Mouse (Mus musculus): ENCODE data around the gene Prkab2. TPM values are rescaled to one million over a fixed set of nuclear protein-coding genes. Genes with fewer than 3 reads are reported as not detected.

Prkab2 gene
- polyA plus RNA-seq, 1 experiment from 2014 or later, result 12.6 TPM

- H3K36me3 ChIP-seq (replicated peaks), result no peaks in the 10 kb centered on the region
Observed at GRCm38 (mm10) chr3:97681321-97682158, 23.5 kb downstream of the Prkab2 start.

DNA sequence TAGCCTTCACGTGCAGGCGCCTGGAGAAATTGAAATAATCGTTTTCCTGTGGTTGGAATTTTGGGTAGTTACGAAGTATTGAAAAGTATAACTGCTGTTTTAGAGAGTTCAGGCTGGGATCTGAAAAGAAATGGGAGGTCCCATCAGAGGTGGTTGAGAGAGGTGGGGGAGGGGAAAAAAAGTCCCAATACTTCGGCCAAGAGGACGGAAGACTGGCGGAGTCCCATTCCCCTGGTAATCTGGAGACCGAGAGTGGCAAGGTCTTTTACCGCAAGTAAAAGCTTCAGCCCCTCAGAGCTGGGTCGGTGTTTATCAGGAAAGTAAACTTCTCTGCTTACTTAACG lies 24.1 kb downstream of the Prkab2 start:
- Histone ChIP-seq H3K4me3 (peak overlapping the region; percentile 38), H3K27ac (no peak overlapping the region), H3K36me3 (replicated peaks) (no peaks in the 10 kb centered on the region), H3K9ac (no peak overlapping the region), H3K4me1 (peaks cover 18% of the 10 kb centered on the region; the same call in 1 of the 2 replicates), H3K4me2 (peak overlapping the region; percentile 63), H3K27me3 (replicated peaks) (peaks cover 22% of the 10 kb centered on the region), H3K9me3 (no peaks in the 10 kb centered on the region)
- 1% methylated on average over 11 of the region's 11 CpGs for WGBS
- no peak for ATAC-seq (replicated peaks)

More at GRCm38 (mm10) chr3:97681321-97682158, 23.5 kb downstream of the Prkab2 start:
- Histone ChIP-seq H3K27me3 (replicated peaks) (peaks cover 22% of the 10 kb centered on the region), H3K27ac (no peak overlapping the region), H3K9ac (peak overlapping the region; percentile 39), H3K9me3 (no peaks in the 10 kb centered on the region), H3K4me2 (peak overlapping the region; percentile 63), H3K4me1 (peaks cover 18% of the 10 kb centered on the region; the same call in 1 of the 2 replicates), H3K4me3 (peak overlapping the region; percentile 38)
- ATAC-seq (replicated peaks), result peak; percentile 71
- 1% methylated on average over 33 of the region's 33 CpGs for WGBS

- Histone ChIP-seq H3K9ac (no peak overlapping the region), H3K4me3 (0 out of 2 replicates have a peak overlapping the region, but pooled peaks have one; percentile 38), H3K27ac (no peak overlapping the region), H3K4me2 (peak overlapping the region; percentile 63; the same call in 1 of the 2 replicates), H3K9me3 (no peaks in the 10 kb centered on the region), H3K36me3 (replicated peaks) (no peaks in the 10 kb centered on the region), H3K4me1 (peaks cover 18% of the 10 kb centered on the region; the same call in 1 of the 2 replicates), H3K27me3 (replicated peaks) (peaks cover 22% of the 10 kb centered on the region)
- WGBS, result 28% methylated on average over 5 of the region's 5 CpGs
- ATAC-seq (replicated peaks), result no peak
Observed at GRCm38 (mm10) chr3:97682576-97682975, 24.6 kb downstream of the Prkab2 start.

DNA sequence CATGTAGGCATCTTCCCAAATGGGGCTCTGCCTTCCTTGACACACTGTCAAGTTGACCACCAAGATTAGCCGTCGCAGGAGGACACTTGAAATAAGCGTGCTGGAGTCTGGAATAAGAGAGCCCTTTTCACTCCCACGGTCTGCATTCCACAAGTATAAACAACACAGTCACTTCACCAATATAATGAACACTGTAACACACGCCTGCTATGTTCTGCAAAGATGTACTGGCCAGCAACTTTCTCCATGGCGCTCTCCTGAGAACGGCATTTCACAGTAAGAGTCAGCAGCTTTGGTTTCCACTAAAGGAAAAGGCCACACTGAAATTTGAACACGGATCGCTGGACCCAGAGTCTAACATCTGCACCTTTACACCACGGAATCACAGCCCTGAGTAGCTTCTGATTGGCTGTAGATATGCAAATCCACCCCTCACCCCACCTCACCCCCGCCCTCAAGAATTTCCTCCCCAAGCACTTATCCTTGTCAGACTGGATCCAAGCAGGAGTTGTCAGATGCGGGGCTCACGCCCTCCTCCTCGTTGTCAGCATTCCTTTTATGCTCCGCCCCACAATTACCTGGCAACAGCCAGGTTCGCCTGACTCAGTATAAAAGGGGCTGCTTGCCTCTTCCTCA lies 25.7 kb downstream of the Prkab2 start:
- Histone ChIP-seq H3K4me3 (no peak overlapping the region), H3K36me3 (replicated peaks) (no peaks in the 10 kb centered on the region), H3K27me3 (replicated peaks) (peaks cover 22% of the 10 kb centered on the region), H3K9me3 (no peaks in the 10 kb centered on the region), H3K4me1 (peaks cover 18% of the 10 kb centered on the region; the same call in 1 of the 2 replicates), H3K9ac (no peak overlapping the region), H3K27ac (no peak overlapping the region), H3K4me2 (peak overlapping the region; percentile 9)
- 8% methylated on average over 16 of the region's 16 CpGs for WGBS
- ATAC-seq (replicated peaks), result no peak

DNA sequence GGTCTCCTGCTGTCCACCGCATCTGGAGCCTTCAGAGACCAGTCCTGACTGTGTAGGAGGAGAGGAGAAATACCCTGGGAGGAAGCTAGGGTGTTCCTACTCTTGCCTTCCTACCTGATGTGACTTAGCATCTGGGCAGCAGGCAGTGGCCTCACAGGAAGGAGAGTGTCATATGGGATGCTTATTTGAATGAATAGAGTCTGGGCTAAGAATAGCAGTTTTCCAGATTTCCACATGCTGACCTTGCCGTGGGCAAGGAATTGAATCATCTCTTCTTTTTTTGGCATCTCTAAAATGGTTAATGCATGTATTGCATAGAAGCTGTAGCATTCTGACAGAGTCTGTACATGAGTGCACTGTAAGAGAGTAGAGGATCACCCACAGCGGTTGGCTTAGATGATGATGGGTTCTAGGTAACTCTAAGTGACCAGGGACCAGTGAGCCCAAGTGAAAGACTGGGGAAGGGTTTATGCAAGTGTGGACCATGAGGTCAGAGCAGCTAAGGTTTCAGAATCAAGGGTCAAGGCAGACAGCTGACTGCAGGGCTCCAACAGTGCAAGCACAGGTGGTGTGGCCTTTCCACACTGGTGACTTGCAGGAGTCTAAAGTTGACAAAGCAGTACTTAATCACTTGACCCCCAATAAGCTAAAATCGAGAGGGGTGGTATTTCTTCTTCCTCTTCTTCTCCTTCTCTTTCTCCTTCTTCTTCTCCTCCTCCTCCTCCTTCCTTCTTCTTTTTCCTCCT lies 28.6 kb downstream of the Prkab2 start:
- 76% methylated on average over 4 of the region's 4 CpGs for WGBS
- Histone ChIP-seq H3K27me3 (replicated peaks) (peaks cover 22% of the 10 kb centered on the region), H3K27ac (no peak overlapping the region), H3K9ac (no peak overlapping the region), H3K4me1 (peaks cover 9% of the 10 kb centered on the region; the same call in 1 of the 2 replicates), H3K4me3 (no peak overlapping the region), H3K4me2 (no peak overlapping the region), H3K9me3 (no peaks in the 10 kb centered on the region), H3K36me3 (replicated peaks) (peaks cover 8% of the 10 kb centered on the region; the same call in 1 of the 2 replicates)
- ATAC-seq (replicated peaks), result no peak

GRCm38 (mm10) chr3:97689289-97689688 lies 31.3 kb downstream of the Prkab2 start:
- H3K4me3 ChIP-seq, result no peak overlapping the region
- 80% methylated on average over 2 of the region's 2 CpGs for WGBS

GRCm38 (mm10) chr3:97690590-97690989 lies 32.6 kb downstream of the Prkab2 start:
- Histone ChIP-seq H3K27ac (no peak overlapping the region), H3K4me1 (no peaks in the 10 kb centered on the region), H3K36me3 (replicated peaks) (peaks cover 14% of the 10 kb centered on the region; the same call in 1 of the 2 replicates), H3K9ac (no peak overlapping the region), H3K9me3 (no peaks in the 10 kb centered on the region), H3K4me2 (no peak overlapping the region), H3K4me3 (no peak overlapping the region), H3K27me3 (replicated peaks) (no peaks in the 10 kb centered on the region)
- no peak; the same call in 1 of the 2 replicates for ATAC-seq (replicated peaks)
- WGBS, result 64% methylated on average over 7 of the region's 7 CpGs

More at GRCm38 (mm10) chr3:97689289-97689688, 31.3 kb downstream of the Prkab2 start:
- no peaks in the 10 kb centered on the region for H3K9me3 ChIP-seq
- H3K27me3 ChIP-seq (replicated peaks), result peaks cover 4% of the 10 kb centered on the region; the same call in 1 of the 2 replicates
- no peak overlapping the region for H3K4me2 ChIP-seq
- peaks cover 10% of the 10 kb centered on the region; the same call in 1 of the 2 replicates for H3K36me3 ChIP-seq (replicated peaks)
- no peak overlapping the region for H3K27ac ChIP-seq
- ATAC-seq (replicated peaks), result no peak
- no peaks in the 10 kb centered on the region for H3K4me1 ChIP-seq
- no peak overlapping the region for H3K9ac ChIP-seq

DNA sequence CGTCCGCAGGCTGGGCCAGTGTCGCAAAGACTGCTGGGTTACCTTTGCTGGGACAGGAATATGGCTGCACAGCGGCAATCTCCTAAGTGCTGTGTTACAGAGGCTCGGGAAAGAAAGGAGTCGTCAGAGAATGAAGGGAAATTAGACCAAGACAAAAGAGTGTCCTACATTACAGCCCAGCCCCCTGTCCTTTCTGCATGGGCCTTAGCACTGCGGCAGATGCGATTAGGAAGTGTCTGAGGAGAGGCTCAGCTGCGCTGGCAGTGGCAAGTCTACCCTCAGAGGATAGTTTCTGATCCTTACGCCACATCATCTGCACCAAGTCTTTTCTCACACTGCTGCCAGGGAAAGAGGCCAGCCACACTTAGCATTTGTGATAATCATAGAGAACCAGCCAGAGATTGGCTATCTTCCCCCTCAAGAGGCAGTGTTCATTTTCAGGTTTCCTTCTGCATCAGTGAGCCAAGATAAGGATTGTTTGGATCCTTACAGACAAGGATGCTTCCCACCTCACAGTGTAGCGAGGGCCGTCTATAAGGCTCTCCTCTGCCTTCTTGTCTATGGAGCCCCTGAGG lies 33.5 kb downstream of the Prkab2 start:
- no peak for ATAC-seq (replicated peaks)
- peaks cover 14% of the 10 kb centered on the region; the same call in 1 of the 2 replicates for H3K36me3 ChIP-seq (replicated peaks)

DNA sequence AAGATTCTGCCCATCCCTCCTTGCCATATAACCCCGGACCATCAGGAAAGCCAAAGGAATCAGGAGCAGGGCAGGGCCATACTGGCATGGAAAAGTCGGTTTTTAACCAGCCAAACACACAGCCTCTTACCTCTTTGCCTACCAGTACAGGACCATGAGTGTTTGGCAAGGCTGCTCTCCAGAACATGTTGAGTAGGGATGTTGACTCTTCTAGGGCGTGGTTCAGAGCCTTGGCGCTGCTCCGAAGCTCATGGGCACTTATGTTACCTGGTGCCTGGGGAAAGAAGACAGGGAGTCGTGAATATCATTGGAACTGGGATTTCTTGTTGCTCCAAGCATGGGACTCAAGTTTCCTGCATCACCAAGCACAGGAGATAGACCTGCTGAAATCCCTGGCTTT lies 35.8 kb downstream of the Prkab2 start:
- Histone ChIP-seq H3K27me3 (replicated peaks) (no peaks in the 10 kb centered on the region), H3K4me2 (no peak overlapping the region), H3K4me3 (no peak overlapping the region), H3K9ac (no peak overlapping the region), H3K4me1 (no peaks in the 10 kb centered on the region), H3K36me3 (replicated peaks) (peaks cover 14% of the 10 kb centered on the region; the same call in 1 of the 2 replicates), H3K27ac (no peak overlapping the region), H3K9me3 (no peaks in the 10 kb centered on the region)
- 88% methylated on average over 6 of the region's 6 CpGs for WGBS
- no peak for ATAC-seq (replicated peaks)

More for the DNA sequence above, 33.5 kb downstream of the Prkab2 start:
- no peak overlapping the region for H3K4me3 ChIP-seq
- H3K27ac ChIP-seq, result no peak overlapping the region
- no peaks in the 10 kb centered on the region for H3K9me3 ChIP-seq
- H3K4me1 ChIP-seq, result no peaks in the 10 kb centered on the region
- WGBS, result 57% methylated on average over 12 of the region's 12 CpGs
- H3K4me2 ChIP-seq, result no peak overlapping the region
- no peak overlapping the region for H3K9ac ChIP-seq
- no peaks in the 10 kb centered on the region for H3K27me3 ChIP-seq (replicated peaks)

DNA sequence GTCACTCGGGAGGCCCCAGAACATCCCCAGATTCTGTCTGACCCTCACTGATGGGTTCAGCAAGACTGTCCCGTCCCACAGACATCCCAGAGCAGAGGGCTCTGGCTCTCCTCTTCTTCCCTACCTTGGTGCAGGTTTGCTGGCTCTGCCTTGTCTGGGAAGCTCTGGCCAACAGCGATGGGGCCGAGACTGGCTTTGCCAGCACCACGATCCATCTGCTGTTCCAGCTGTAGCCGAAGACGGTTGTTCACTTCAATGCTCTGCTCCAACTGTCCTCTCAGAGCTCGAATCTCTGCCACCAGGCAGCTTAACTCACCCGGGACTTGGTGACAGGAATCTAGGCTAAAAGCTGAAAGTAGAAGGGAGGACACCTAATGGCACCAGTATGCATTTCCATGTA lies 38.9 kb downstream of the Prkab2 start:
- 88% methylated on average over 9 of the region's 9 CpGs for WGBS
- no peaks in the 10 kb centered on the region for H3K4me1 ChIP-seq
- H3K36me3 ChIP-seq (replicated peaks), result peaks cover 12% of the 10 kb centered on the region; the same call in 1 of the 2 replicates
- no peak overlapping the region for H3K27ac ChIP-seq
- H3K4me3 ChIP-seq, result no peak overlapping the region
- no peak overlapping the region for H3K9ac ChIP-seq
- no peak for ATAC-seq (replicated peaks)
- H3K27me3 ChIP-seq (replicated peaks), result no peaks in the 10 kb centered on the region
- no peak overlapping the region for H3K4me2 ChIP-seq
- no peaks in the 10 kb centered on the region for H3K9me3 ChIP-seq

DNA sequence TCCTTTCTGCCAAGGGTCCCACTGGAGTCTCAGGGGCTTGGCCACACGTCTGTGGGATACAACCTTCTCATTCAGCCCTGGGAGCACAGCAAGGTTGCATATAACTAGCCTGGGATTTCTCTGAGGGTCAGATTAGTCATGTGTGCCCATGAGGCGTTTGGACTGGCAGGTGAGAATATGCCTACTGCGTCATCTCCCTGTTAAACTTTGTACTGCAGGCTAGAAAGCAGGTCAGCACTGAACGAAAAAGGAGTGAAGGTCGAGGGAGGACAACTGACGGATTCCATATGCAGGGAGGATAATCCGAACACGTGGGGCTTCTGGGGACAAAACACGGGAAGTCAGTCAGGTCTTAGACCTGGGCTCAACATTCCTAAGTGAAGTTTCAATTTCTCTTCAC lies 39.3 kb downstream of the Prkab2 start:
- Histone ChIP-seq H3K9ac (no peak overlapping the region), H3K36me3 (replicated peaks) (peaks cover 12% of the 10 kb centered on the region; the same call in 1 of the 2 replicates), H3K9me3 (no peaks in the 10 kb centered on the region), H3K27ac (no peak overlapping the region), H3K27me3 (replicated peaks) (no peaks in the 10 kb centered on the region), H3K4me3 (no peak overlapping the region), H3K4me1 (no peaks in the 10 kb centered on the region), H3K4me2 (no peak overlapping the region)
- WGBS, result 83% methylated on average over 9 of the region's 9 CpGs
- no peak for ATAC-seq (replicated peaks)

Measured in midbrain, embryonic 15.5 days (tissue).